Mouse (Mus musculus) myocyte (in vitro differentiated cells): ENCODE results near the gene Dhx57.

Experiments
- CEBPB ChIP-seq: IDR thresholded peaks from 2 replicates; pipeline ENCODE4 v1.6.1; 2011; ENCODE audit warnings: mild to moderate bottlenecking, moderate library complexity; ENCODE audit not compliant: poor library complexity, insufficient read depth, severe bottlenecking
- E2F4 ChIP-seq: IDR thresholded peaks from one replicate; pipeline ENCODE4 v1.6.1; 2011; ENCODE audit warnings: mild to moderate bottlenecking, control low read depth, moderate library complexity; ENCODE audit not compliant: insufficient read depth
- MAX ChIP-seq: IDR thresholded peaks from one replicate; pipeline ENCODE4 v1.6.1; 2011; ENCODE audit warnings: low read depth, mild to moderate bottlenecking, control low read depth
- MYOD1 ChIP-seq, 3 experiments: IDR thresholded peaks; one replicate each; pipeline ENCODE4 v1.6.1; 2011; ENCODE audit warnings: control low read depth in 2 of 3, low read depth in 2 of 3, mild to moderate bottlenecking in 2 of 3, moderate library complexity in 1 of 3; ENCODE audit not compliant: insufficient read length in 2 of 3, control insufficient read depth in 1 of 3
- MYOG ChIP-seq, 3 experiments: IDR thresholded peaks; one replicate each; pipeline ENCODE4 v1.6.1; 2011; ENCODE audit warnings: control low read depth in 2 of 3, low read depth in 2 of 3, mild to moderate bottlenecking in 2 of 3; ENCODE audit not compliant: insufficient read length in 2 of 3, control insufficient read depth in 1 of 3, insufficient read depth in 1 of 3
- POLR2A ChIP-seq: IDR thresholded peaks from one replicate; pipeline ENCODE4 v1.6.1; 2011; ENCODE audit warnings: low read depth, mild to moderate bottlenecking, control low read depth, moderate library complexity; ENCODE audit not compliant: insufficient read length
- POLR2AphosphoS2 ChIP-seq: IDR thresholded peaks from one replicate; pipeline ENCODE4 v1.6.1; 2011; ENCODE audit warnings: low read depth, control low read depth; ENCODE audit not compliant: insufficient read length
- REST ChIP-seq: IDR thresholded peaks from one replicate; pipeline ENCODE4 v1.6.1; 2011; ENCODE audit warnings: mild to moderate bottlenecking, control low read depth, moderate library complexity; ENCODE audit not compliant: insufficient read depth, insufficient read length
- SRF ChIP-seq: IDR thresholded peaks from one replicate; pipeline ENCODE4 v1.6.1; 2011; ENCODE audit warnings: low read depth; ENCODE audit not compliant: control insufficient read depth, insufficient read length
- TCF12 ChIP-seq: IDR thresholded peaks from one replicate; pipeline ENCODE4 v1.6.1; 2011; ENCODE audit warnings: mild to moderate bottlenecking, control low read depth; ENCODE audit not compliant: poor library complexity, insufficient read depth, severe bottlenecking
- USF1 ChIP-seq: IDR thresholded peaks from one replicate; pipeline ENCODE4 v1.6.1; 2011; ENCODE audit warnings: low read depth, mild to moderate bottlenecking, control low read depth, moderate library complexity

DNA sequence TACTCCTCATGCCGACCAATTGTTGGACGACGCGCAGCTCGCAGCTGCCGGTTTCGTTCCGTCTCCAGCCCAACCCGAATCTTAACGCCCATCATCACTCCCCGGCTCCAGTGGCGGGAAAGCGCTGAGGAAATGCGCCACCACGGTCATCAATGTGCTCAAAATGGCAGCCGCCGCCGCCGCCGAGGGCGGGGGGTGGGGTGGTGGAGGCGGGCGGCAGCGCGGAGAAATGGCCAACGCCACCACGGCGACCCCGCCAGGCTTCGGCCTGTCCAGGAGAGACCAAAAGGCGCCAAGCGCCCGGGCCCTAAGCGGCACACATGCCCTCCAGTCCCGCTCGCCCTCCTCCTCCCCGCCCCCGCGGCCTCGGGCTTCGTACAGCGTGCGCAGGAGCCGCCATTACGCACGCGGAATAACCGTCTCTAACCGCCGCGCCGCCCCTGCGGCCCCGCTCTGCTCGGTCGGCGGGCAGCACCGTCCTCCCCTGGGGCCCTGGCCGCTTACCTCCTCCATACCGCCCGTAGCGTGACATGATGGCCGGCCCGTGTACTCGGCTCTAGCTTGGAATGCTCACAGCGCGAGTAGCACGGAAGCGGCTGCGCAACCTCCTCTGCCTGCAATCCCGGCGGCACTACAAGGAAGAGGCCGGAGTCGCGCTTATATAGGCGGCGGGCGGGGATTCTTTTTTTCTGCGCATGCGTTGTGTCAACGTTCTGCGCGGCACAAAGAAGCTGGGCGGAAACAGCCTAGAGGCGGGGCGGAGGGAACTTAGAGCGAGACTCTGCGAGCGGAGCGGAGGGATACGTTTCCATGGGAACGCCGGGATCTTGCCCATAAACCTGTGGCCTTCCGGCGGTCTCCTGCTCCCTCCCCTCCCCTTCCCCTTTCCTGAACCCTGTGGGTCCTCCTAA, 83.3 kb downstream of the Dhx57 start, which contains the start of the genes Srsf7 and Ttc39d:
- TF ChIP-seq POLR2A (peak; percentile 100), POLR2AphosphoS2 (peak; percentile 100), TCF12 (no peak), USF1 (no peak), MYOG (IDR thresholded peaks at IDR 0.05; ENCODE audit: control insufficient read depth in 1 of 3, insufficient read depth in 1 of 3, insufficient read length in 2 of 3, low read depth in 2 of 3) (no peak), MAX (no peak), E2F4 (peak; percentile 63), SRF (no peak), MYOD1 (IDR thresholded peaks at IDR 0.05; ENCODE audit: control insufficient read depth in 1 of 3, insufficient read length in 2 of 3, low read depth in 2 of 3) (peak in 1 of 3 experiments; percentile 30), REST (peak; percentile 56), CEBPB (0 out of 2 replicates have a peak, but pooled peaks have one; percentile 27)
